Mouse (Mus musculus): ENCODE data around the gene Eya2. TPM values are rescaled to one million over a fixed set of nuclear protein-coding genes. Genes with fewer than 3 reads are reported as not detected.

Eya2 gene
- polyA plus RNA-seq, 1 experiment from 2014 or later, result 0.16 TPM

DNA sequence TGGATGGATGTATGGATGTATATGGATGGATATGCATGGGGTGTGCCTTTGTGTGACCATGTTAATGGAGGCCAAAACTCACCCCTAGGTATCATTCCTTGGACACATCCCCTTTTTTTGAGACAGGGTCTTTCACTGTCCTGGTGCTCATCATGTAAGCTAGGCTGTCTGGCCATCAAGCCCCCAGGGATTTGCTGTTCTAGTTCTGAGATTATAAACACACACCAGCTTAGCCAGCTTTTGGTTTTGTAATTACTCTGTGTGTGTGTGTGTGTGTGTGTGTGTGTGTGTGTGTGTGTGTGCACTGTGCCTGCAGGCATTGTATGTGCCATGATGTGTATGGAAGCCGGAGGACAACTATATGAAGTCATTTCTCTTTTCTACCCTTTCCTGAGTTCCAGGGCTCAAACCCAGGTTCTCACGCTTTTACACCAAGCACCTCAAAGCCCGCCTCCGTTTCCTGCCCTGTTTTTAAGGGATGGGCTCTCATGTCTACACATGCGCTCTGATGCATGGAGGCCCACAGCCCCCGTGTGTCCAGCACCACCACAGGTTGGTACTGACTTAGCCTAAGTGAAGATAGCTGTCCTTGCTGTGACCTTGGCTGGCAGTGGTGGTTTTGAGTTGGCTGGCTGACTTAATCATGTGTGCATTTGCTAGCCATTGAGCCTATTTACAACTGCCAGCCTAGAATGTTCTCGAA is 16.9 kb downstream of the Eya2 start:
- no peak for TF ChIP-seq CTCF (IDR thresholded peaks at IDR 0.05; ENCODE audit: low read depth)
- ATAC-seq, result no peak
- no peaks in the 10 kb centered on the region for H3K27me3 ChIP-seq (replicated peaks; ENCODE audit: control insufficient read depth, insufficient read depth, low read length)
- 82% methylated on average over 7 of the region's 7 CpGs for WGBS
- H3K4me2 ChIP-seq (replicated peaks; ENCODE audit: low read depth), result no peak overlapping the region
- no peak overlapping the region for H3K4me3 ChIP-seq (ENCODE audit: low read depth, low read length)
- H3K4me1 ChIP-seq (replicated peaks; ENCODE audit: control insufficient read depth, insufficient read depth, low read length), result no peaks in the 10 kb centered on the region
- H3K9ac ChIP-seq (ENCODE audit: low read depth, low read length), result no peak overlapping the region
- H3K27ac ChIP-seq (ENCODE audit: low read depth, low read length), result no peak overlapping the region
- H3K9me3 ChIP-seq (ENCODE audit: control insufficient read depth), result no peaks in the 10 kb centered on the region
- no peaks in the 10 kb centered on the region for H3K36me3 ChIP-seq (ENCODE audit: control insufficient read depth, insufficient read depth)

DNA sequence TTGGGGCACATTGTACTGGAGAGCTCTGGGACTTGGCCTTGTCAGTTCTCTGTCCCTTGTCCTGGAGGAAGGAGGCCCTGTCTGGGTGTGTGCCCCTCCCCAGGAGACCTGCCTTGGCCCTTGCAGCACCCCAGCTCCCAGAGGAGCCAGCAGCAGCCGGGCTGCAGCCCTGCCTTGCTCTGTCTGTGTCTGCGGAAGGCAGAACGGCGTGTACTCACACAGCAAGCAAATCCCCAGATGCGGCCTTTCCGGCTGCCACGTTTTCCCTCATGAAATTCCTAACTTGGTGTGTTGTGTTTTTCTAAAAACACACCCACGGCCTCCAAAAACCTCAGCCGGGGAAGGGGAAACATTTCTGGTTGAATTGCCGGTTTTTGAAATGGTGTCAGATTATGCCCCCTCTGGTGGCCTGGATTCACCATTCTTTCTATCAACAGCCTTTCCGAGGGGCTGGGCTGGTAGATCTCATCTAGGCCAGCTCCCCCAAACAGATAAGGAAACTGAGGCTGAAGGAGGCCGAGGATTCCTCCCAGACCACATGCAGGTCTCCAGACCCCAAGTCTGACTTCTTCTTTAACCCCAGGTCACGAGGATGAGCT is 19.0 kb downstream of the Eya2 start:
- 78% methylated on average over 13 of the region's 13 CpGs for WGBS
- H3K9ac ChIP-seq (ENCODE audit: low read depth, low read length), result no peak overlapping the region
- H3K27me3 ChIP-seq (replicated peaks; ENCODE audit: control insufficient read depth, insufficient read depth, low read length), result no peaks in the 10 kb centered on the region
- no peak for ATAC-seq
- no peaks in the 10 kb centered on the region for H3K9me3 ChIP-seq (ENCODE audit: control insufficient read depth)
- H3K36me3 ChIP-seq (ENCODE audit: control insufficient read depth, insufficient read depth), result no peaks in the 10 kb centered on the region
- H3K4me3 ChIP-seq (ENCODE audit: low read depth, low read length), result no peak overlapping the region
- H3K27ac ChIP-seq (ENCODE audit: low read depth, low read length), result no peak overlapping the region
- peak; percentile 14; the same call in 1 of the 2 replicates for TF ChIP-seq CTCF (IDR thresholded peaks at IDR 0.05; ENCODE audit: low read depth)
- H3K4me2 ChIP-seq (replicated peaks; ENCODE audit: low read depth), result no peak overlapping the region
- no peaks in the 10 kb centered on the region for H3K4me1 ChIP-seq (replicated peaks; ENCODE audit: control insufficient read depth, insufficient read depth, low read length)

DNA sequence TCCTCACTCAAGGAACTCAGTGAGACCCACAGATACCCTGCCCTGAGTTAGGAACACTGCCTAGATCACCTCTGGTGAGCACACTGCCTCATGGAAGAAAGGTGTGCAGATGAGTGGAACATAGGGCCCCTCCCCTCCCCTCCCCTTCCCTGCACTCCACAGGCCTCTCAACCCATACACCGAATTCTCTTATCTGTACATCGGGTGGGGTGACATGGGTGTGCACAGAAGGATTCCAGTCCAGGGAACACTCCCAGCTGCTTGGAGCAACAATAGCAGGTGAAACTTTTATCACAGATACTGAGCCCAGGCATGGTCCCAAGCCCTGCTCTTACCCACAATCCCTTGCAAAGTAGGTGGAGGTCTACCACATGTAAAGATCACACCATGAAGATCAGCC is 26.7 kb downstream of the Eya2 start:
- no peak for TF ChIP-seq CTCF (IDR thresholded peaks at IDR 0.05; ENCODE audit: low read depth)
- Histone ChIP-seq H3K4me2 (replicated peaks; ENCODE audit: low read depth) (no peak overlapping the region), H3K9ac (ENCODE audit: low read depth, low read length) (no peak overlapping the region), H3K4me3 (ENCODE audit: low read depth, low read length) (no peak overlapping the region), H3K27me3 (replicated peaks; ENCODE audit: control insufficient read depth, insufficient read depth, low read length) (no peaks in the 10 kb centered on the region), H3K27ac (ENCODE audit: low read depth, low read length) (no peak overlapping the region), H3K36me3 (ENCODE audit: control insufficient read depth, insufficient read depth) (no peaks in the 10 kb centered on the region), H3K9me3 (ENCODE audit: control insufficient read depth) (no peaks in the 10 kb centered on the region), H3K4me1 (replicated peaks; ENCODE audit: control insufficient read depth, insufficient read depth, low read length) (no peaks in the 10 kb centered on the region)
- no peak for ATAC-seq
- WGBS, result 48% methylated on average over 2 of the region's 2 CpGs

DNA sequence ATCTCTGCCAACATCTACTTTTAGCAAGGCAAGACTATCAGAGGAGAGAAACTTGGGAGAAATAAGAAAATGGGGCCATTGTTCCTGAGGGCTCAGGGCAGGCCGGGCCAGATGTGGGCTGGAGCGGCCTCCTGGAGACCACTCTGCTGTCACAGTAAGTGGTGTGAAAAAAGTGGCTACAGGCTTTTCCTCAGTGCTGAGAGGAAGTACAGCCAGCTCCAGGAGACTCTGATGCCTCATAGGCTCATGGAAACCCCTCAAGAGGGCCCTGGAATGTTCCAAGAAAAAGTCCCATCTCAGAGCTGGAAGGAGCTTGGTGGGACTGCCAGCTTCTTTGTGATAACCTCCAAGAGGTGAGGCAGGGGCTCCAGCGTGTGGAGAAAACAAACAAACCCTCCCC is 27.8 kb downstream of the Eya2 start:
- ATAC-seq, result no peak
- no peak overlapping the region for H3K9ac ChIP-seq (ENCODE audit: low read depth, low read length)
- no peak overlapping the region for H3K4me2 ChIP-seq (replicated peaks; ENCODE audit: low read depth)
- no peaks in the 10 kb centered on the region for H3K36me3 ChIP-seq (ENCODE audit: control insufficient read depth, insufficient read depth)
- H3K27me3 ChIP-seq (replicated peaks; ENCODE audit: control insufficient read depth, insufficient read depth, low read length), result no peaks in the 10 kb centered on the region
- WGBS, result 60% methylated on average over 3 of the region's 3 CpGs
- H3K4me3 ChIP-seq (ENCODE audit: low read depth, low read length), result no peak overlapping the region
- H3K4me1 ChIP-seq (replicated peaks; ENCODE audit: control insufficient read depth, insufficient read depth, low read length), result no peaks in the 10 kb centered on the region
- no peaks in the 10 kb centered on the region for H3K9me3 ChIP-seq (ENCODE audit: control insufficient read depth)
- no peak for TF ChIP-seq CTCF (IDR thresholded peaks at IDR 0.05; ENCODE audit: low read depth)
- H3K27ac ChIP-seq (ENCODE audit: low read depth, low read length), result no peak overlapping the region

DNA sequence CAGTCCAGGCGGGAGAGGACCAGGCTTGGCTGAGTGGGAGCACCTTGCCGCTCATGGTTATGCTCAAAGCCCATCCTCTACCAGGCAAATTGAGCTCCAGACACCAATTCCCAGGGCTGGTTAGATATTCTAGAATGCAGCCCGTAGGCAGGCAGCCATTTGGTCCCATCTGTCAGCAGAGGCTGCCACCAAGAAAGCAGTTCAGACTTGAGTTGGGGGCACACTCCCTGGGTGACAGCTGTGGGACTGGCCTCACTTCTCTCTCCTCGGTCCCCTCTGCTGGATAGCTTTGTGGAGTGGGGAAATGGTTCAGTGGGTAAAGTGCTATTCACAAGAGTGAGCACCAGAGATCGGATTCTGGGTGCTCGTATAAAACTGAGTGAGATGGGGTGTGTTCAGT is 32.0 kb downstream of the Eya2 start:
- Histone ChIP-seq H3K36me3 (ENCODE audit: control insufficient read depth, insufficient read depth) (no peaks in the 10 kb centered on the region), H3K27ac (ENCODE audit: low read depth, low read length) (no peak overlapping the region), H3K9ac (ENCODE audit: low read depth, low read length) (no peak overlapping the region), H3K4me3 (ENCODE audit: low read depth, low read length) (no peak overlapping the region), H3K4me2 (replicated peaks; ENCODE audit: low read depth) (no peak overlapping the region), H3K27me3 (replicated peaks; ENCODE audit: control insufficient read depth, insufficient read depth, low read length) (no peaks in the 10 kb centered on the region), H3K4me1 (replicated peaks; ENCODE audit: control insufficient read depth, insufficient read depth, low read length) (no peaks in the 10 kb centered on the region), H3K9me3 (ENCODE audit: control insufficient read depth) (no peaks in the 10 kb centered on the region)
- TF ChIP-seq CTCF (IDR thresholded peaks at IDR 0.05; ENCODE audit: low read depth), result no peak
- ATAC-seq, result no peak
- WGBS, result 86% methylated on average over 6 of the region's 6 CpGs

DNA sequence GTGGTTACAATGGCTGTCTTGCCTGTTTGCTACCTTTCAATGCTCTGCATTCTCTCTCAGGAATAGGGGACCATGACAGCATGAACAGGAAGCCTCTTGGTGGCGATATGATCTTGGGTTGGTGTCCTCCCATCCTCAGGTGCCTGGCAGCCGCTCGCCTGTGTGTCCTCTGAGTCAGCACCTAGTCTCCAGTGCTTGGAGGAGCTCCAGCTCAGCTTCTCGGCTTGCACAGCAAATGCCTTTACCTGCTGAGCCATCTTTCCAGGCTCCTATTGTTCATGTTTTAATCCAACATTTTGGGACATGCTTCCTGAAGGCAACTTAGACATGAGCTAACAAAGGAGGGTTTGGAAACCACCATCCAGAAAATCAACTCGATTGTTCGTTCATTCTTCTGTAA is 33.1 kb downstream of the Eya2 start:
- H3K4me1 ChIP-seq (replicated peaks; ENCODE audit: control insufficient read depth, insufficient read depth, low read length), result no peaks in the 10 kb centered on the region
- H3K36me3 ChIP-seq (ENCODE audit: control insufficient read depth, insufficient read depth), result no peaks in the 10 kb centered on the region
- TF ChIP-seq CTCF (IDR thresholded peaks at IDR 0.05; ENCODE audit: low read depth), result no peak
- H3K27ac ChIP-seq (ENCODE audit: low read depth, low read length), result no peak overlapping the region
- no peak for ATAC-seq
- WGBS, result 58% methylated on average over 6 of the region's 6 CpGs
- H3K27me3 ChIP-seq (replicated peaks; ENCODE audit: control insufficient read depth, insufficient read depth, low read length), result no peaks in the 10 kb centered on the region
- H3K4me3 ChIP-seq (ENCODE audit: low read depth, low read length), result no peak overlapping the region
- H3K9ac ChIP-seq (ENCODE audit: low read depth, low read length), result no peak overlapping the region
- H3K9me3 ChIP-seq (ENCODE audit: control insufficient read depth), result no peaks in the 10 kb centered on the region
- H3K4me2 ChIP-seq (replicated peaks; ENCODE audit: low read depth), result no peak overlapping the region
